In genomic region chr10:127738151-127738882, GRCm38 (mm10) we compare ENCODE assay signal across 8 mouse cellular contexts. TPM values are rescaled to one million over a fixed set of nuclear protein-coding genes. Genes with fewer than 3 reads are reported as not detected.
DNase-seq lines count a peak whose midpoint lies in the region; ATAC-seq lines count a peak whose summit lies in the region.

No protein-coding gene starts in this region.

- H3K9me3 ChIP-seq in erythroblast, embryonic 14.5 days (ENCODE audit: control insufficient read depth, low read length): peaks cover 21% of the 10 kb centered on the region
- H3K9me3 ChIP-seq in liver, embryonic 13.5 days (replicated peaks): no peaks in the 10 kb centered on the region

- peaks cover 66% of the 10 kb centered on the region for H3K4me1 ChIP-seq in erythroblast, embryonic 14.5 days (ENCODE audit: control insufficient read depth)
- H3K4me1 ChIP-seq in liver, embryonic 13.5 days (replicated peaks): peaks cover 76% of the 10 kb centered on the region

- peak overlapping the region; percentile 84 for H3K4me2 ChIP-seq in liver, embryonic 13.5 days

- peak overlapping the region; percentile 72 for H3K4me3 ChIP-seq in erythroblast, embryonic 14.5 days (replicated peaks)
- peak overlapping the region; percentile 83 for H3K4me3 ChIP-seq in liver, embryonic 13.5 days (replicated peaks)

- H3K27ac ChIP-seq in liver, embryonic 13.5 days: peak overlapping the region; percentile 77

- DNase-seq in gastrocnemius, adult 18-20 months (ENCODE audit: low spot score): peak; percentile 41
- DNase-seq in gastrocnemius, adult 8-10 months (ENCODE audit: low spot score in 2 of 2): no peak
- peak; percentile 64 for DNase-seq in R1 (ENCODE audit: low read depth, low spot score)
- peak; percentile 77 for DNase-seq in induced T-regulatory cell, adult 2 months (ENCODE audit: low read depth)
- no peak for DNase-seq in liver, embryonic 13.5 days
- DNase-seq in splenic B cell, adult 2 months (ENCODE audit: low read depth, low spot score): peak; percentile 71
- no peak for DNase-seq in right cerebral cortex, postnatal 25 days

- H3K27me3 ChIP-seq in erythroblast, embryonic 14.5 days (ENCODE audit: control insufficient read depth): peaks cover 7% of the 10 kb centered on the region
- no peaks in the 10 kb centered on the region for H3K27me3 ChIP-seq in liver, embryonic 13.5 days
- no peaks in the 10 kb centered on the region for H3K27me3 ChIP-seq in splenic B cell, adult 2 months (ENCODE audit: control insufficient read depth, insufficient read depth, low read length, poor library complexity, severe bottlenecking)

- H3K9ac ChIP-seq in liver, embryonic 13.5 days: peak overlapping the region; percentile 90

- WGBS in liver, embryonic 13.5 days (ENCODE audit: insufficient replicate concordance): 22% methylated on average over 13 of the region's 13 CpGs

- H3K36me3 ChIP-seq in erythroblast, embryonic 14.5 days (ENCODE audit: control insufficient read depth): peaks cover 23% of the 10 kb centered on the region
- peaks cover 21% of the 10 kb centered on the region for H3K36me3 ChIP-seq in liver, embryonic 13.5 days
- peaks cover 2% of the 10 kb centered on the region; the same call in 1 of the 2 replicates for H3K36me3 ChIP-seq in splenic B cell, adult 2 months (ENCODE audit: control insufficient read depth, insufficient read depth, low read length, poor library complexity, severe bottlenecking)

- peak; percentile 42 for ATAC-seq in liver, embryonic 13.5 days (ENCODE audit: low read depth)

RNA-seq across cellular contexts. Expression of gene Zbtb39, which starts 1.0 kb away (rescaled TPM):
- 1 to 10 TPM; 6.3 to 6.6 TPM for total RNA-seq in gastrocnemius, adult 18-20 months (2021)
- 1 to 10 TPM; 6.0 to 8.1 (median 6.4) TPM for total RNA-seq in gastrocnemius, adult 8-10 months (2022)
- 0.02 and 0.03 TPM in 2 replicates for polyA plus RNA-seq in erythroblast, embryonic 14.5 days (2012)
- polyA plus RNA-seq in liver, embryonic 13.5 days (2015; fragmentation: Nextera tagmentation; extraction: Ambion mirVana): 0.75 and 0.94 TPM in 2 replicates

RNA-seq across cellular contexts. Expression of gene Gpr182, which starts 13.2 kb away (rescaled TPM):
- under 1 TPM; 0.14 to 0.25 TPM for total RNA-seq in gastrocnemius, adult 18-20 months (2021)
- total RNA-seq in gastrocnemius, adult 8-10 months (2022): under 1 TPM; 0.34 to 0.48 (median 0.42) TPM
- polyA plus RNA-seq in erythroblast, embryonic 14.5 days (2012): 0.12 and 0.19 TPM in 2 replicates
- polyA plus RNA-seq in liver, embryonic 13.5 days (2015; fragmentation: Nextera tagmentation; extraction: Ambion mirVana): 9.0 and 11.2 TPM in 2 replicates

RNA-seq across cellular contexts. Expression of gene Tac2, which starts 14.0 kb away (rescaled TPM):
- total RNA-seq in gastrocnemius, adult 18-20 months (2021): not detected
- not detected for total RNA-seq in gastrocnemius, adult 8-10 months (2022)
- 7.2 and 9.6 TPM in 2 replicates for polyA plus RNA-seq in erythroblast, embryonic 14.5 days (2012)
- polyA plus RNA-seq in liver, embryonic 13.5 days (2015; fragmentation: Nextera tagmentation; extraction: Ambion mirVana): 11.4 and 14.2 TPM in 2 replicates

RNA-seq across cellular contexts. Expression of gene Rdh1, which starts 21.2 kb away (rescaled TPM):
- not detected for total RNA-seq in gastrocnemius, adult 18-20 months (2021)
- under 1 TPM in 1 of 4 experiments, not detected in 3; 0.11 TPM for total RNA-seq in gastrocnemius, adult 8-10 months (2022)
- polyA plus RNA-seq in erythroblast, embryonic 14.5 days (2012): not detected in 2 replicates
- 0.17 and 0.28 TPM in 2 replicates for polyA plus RNA-seq in liver, embryonic 13.5 days (2015; fragmentation: Nextera tagmentation; extraction: Ambion mirVana)

RNA-seq across cellular contexts. Expression of gene Rdh16f1, which starts 21.3 kb away (rescaled TPM):
- under 1 TPM; 0.30 to 0.31 TPM for total RNA-seq in gastrocnemius, adult 18-20 months (2021)
- total RNA-seq in gastrocnemius, adult 8-10 months (2022): under 1 TPM in 2 of 4 experiments, not detected in 2; 0.48 to 0.75 TPM
- polyA plus RNA-seq in erythroblast, embryonic 14.5 days (2012): not detected in 2 replicates
- 0.14 and 0.15 TPM in 2 replicates for polyA plus RNA-seq in liver, embryonic 13.5 days (2015; fragmentation: Nextera tagmentation; extraction: Ambion mirVana)

Comparison
In these comparisons a context has a peak if more than half of its experiments do, and no peak if none do; other contexts are left out.
1. DNase-seq: peak in gastrocnemius, adult 18-20 months (single experiment), R1 (single experiment), induced T-regulatory cell, adult 2 months (single experiment) and splenic B cell, adult 2 months (single experiment); none in gastrocnemius, adult 8-10 months (0 of 2), liver, embryonic 13.5 days (single experiment) and right cerebral cortex, postnatal 25 days (single experiment).